Mouse (Mus musculus): ENCODE data around the gene Mesp1.

Gene Mesp1

DNA sequence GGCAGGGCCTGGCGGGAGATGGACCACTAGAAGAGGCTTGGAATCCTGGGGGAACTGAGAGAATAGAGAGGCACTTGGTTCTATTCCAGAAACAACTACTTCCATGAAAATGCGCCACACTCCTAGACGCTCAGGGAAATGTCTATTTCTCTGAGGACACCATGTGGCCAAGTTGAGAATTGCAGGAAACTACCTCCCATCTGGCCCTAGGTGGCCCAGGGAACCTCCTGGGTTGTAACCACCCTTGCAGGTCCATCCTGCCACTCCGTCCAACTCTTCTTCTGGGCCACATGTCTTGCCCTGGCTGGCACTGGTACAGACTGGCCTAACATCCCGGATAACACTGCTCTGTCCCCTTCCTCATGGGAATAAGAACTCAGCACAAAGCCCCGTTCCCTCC is 7.3 kb downstream of the Mesp1 start:
- peak; percentile 59 for DNase-seq

DNA sequence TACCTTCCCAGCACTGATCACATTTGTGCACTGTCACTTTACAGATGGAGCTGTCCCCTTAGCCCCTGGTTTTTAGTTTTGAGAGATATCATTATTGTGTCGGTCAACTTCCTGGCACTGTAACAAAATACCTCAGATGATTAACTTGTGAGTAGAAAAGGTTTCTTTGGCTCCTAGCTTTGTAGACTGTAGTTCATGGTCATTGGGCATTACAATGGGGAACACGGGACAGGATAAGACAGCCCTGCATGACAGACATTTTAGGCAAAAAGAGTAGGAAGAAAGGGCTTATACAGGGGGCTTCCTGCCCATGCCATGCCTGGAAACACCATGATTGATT is 11.1 kb downstream of the Mesp1 start:
- DNase-seq = no peak

DNA sequence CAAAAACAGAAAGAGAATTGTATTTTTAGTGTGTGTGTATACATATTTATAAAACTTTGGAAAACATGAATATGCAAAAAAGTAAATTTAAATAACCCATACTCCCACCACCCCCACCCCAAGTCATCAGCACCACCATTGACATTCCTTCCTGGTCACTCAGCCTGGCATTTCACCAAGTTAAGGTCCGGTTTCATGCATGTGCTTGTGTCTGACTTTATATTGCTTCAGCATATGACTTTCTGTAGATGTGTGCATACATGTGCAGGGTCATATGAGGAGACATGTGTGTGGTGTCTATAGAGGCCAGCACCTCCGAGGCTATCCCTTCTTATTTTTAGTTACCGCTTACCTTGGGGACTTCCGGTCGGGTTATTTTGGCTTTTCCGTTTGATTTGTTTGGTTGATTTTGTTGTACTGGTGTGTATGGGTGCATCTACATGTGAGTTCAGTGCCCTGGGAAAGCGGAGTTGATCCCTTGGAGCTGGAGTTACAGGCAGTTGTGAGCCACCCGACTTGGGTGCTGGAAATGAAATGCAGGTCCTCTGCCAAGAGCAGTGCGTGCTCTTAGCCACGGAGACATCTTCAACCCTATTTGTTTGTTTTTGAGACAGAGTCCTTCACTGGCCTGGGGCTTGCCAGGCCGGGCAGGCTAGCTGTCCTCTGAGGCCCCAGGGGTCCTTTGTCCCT is 11.6 kb downstream of the Mesp1 start:
- DNase-seq = no peak

DNA sequence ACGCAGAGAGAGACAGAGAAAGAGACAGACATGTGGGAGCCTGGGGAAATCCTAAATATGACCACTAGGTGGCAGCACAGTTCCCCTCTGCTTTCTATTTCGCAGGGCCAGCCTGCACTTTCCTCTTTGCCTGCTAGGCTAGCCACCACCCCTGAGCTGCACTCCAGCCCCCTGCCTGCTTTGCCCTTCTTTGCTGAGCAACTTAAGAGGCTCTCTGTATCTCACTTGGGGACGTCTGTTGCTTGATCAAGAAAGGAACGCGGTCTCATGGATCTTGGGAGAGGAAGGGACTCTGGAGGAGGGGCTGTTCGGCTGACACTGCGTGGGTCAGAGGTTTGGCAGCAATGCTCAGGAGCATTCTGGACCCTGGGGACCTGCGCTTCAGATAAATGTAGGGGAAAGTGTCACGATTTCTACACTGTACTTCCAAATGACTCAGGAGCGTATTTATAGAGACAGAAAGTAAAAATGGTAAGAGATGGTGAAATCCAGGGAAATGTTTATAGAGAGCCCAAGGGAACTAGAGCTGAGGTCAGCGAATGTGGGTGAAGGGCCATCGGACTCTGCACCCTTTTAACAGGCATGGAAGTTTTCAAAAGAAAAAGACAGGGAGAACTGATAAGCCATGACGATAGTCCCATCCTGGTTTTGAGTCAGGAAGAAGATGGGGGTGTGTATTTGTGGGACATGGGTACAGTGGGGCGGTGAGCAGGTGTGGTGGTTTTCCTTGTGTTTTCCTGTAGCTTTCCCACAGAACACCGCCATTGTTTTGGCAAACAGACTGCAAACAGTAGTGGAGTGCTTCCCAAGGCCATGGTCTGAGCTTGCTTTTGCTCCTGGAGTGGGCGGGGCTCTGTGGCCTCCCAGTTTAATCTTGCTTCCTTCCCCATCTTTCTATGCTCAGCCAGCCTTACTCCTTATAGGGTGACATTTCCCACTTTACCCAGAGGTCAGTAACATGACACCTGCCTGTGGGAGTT is 12.7 kb downstream of the Mesp1 start:
- peak; percentile 58 for DNase-seq

DNA sequence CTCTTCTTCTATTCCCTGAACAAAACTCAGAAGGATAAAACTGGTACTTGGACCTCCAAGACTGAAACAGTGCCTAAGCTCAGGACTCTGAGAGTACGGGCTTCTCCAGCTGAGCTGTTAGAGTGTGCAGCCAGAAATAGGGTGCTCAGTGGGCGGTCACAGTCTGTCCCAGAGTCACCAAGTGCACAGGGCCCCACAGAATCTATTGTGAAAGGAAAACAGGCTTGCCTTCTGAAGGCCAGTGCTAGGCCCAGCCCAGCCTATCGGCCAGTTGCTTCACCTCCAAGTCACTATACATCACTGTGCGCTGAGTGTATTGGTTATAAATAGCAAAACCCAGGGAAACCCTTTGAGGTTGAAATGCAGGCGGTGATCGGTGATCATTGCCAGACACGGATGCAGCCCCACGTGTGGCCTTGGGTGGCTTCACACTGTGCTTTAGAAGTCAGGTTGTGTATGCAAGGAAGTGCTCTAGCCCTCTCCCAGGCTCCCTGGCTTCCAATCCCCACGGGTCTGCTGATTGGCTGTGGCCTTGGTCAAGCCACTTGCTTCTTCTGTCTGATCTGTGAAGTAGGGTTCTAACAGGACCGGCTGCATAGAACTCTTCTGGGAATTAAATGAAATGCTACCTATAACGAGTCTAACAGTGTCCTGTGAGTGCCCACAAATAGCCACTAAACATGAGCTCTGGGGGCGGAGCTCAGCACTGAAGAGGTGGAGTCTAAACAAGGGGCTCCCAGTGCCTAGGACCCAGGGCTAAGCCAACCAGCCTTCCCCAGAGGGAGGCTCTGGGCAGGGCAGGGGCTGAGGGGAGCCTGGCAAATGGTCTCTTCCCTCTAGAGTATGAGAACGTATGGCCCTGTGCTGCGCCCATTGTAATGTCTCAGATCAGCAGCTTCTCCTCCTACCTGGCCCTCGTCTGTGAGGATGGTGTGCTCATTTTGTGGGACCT is 21.8 kb downstream of the Mesp1 start:
- DNase-seq = peak; percentile 57

DNA sequence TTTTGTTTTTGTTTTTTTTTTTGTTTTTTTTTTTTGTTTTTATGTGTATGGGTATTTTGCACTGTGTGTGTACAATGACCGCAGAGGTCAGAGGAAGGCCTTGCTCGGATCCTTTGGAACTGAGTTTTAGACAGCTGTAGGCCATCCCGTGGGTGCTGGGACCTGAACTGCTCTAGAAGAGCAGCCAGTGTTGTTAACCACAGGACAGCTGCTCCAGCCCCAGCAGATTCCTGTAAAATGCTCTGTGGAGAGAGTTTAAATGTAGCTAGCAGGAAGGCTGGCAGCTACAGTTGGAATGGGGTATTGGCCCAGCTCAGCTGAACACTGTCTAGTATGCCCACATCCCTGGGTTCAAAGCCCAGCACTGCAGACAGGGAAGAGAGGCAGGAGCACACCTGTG is 23.9 kb downstream of the Mesp1 start:
- no peak for DNase-seq

DNA sequence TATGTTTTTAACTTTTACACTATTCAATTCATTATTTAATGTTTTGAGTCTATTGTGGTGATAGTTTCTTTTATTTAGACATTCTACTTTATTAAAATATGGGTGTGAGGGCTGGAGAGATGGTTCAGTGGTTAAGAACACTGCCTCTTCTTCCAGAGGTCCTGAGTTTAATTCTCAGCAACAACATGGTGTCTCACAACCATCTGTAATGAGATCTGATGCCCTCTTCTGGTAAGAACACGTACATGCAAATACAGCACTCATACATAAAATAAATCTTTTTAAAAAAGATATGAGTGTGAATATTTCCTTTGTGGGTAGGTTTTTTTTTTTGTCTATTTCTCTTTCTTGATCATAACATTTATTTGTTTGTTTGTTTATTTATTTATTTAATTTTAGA is 27.6 kb downstream of the Mesp1 start:
- DNase-seq = no peak

DNA sequence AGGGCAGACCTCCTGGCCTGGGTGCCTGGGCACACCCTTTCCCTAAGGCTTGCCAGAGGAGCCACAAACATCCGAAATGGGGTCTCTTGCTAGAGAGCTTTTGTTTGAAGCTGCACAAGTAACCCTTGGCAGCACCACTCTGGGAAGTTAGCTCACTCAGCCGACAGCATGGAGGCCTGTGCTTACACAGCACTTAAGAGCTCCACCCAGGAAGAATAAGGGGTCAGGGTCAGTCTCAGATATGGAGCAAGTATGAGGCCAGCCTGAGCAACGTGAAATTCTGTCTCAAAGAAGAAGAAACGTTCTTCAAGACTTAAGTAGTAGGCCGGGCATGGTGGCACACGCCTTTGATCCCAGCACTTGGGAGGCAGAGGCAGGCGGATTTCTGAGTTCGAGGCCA is 31.5 kb downstream of the Mesp1 start:
- no peak for DNase-seq

DNA sequence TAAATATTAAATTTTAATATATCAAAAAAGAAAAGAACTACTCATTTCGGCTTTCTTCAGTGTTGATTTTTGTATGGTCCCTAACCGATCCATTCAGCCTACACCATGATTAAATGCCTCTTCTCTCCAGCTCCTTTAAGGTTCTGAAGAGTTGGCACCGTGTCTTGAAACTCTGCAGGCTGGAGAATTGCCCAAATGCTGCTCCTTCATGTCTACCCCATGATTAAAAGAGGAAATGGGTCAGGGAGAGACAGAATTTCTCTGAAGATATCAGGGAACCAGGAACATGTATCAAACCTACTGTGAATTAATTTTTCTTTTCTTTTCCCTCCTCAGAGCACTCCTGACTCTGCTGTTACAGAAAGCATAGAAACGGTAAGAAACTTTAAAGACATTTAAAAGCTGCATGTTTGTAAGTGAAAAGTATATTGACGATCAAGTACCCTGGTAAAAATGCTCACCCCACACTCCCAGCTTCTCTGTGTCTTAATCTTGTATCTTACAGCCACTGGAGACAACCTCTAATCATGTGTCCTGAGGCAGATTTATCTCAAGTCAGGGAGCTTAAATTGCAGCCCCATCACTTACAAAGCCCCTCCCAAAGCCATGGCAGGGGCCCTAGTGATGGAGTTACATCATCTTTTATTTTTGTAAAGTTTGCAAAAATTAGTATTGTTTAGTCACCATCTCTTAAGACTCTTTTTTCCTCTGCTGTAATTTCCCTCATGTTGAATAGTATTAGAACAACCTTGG is 32.3 kb downstream of the Mesp1 start:
- no peak for DNase-seq

DNA sequence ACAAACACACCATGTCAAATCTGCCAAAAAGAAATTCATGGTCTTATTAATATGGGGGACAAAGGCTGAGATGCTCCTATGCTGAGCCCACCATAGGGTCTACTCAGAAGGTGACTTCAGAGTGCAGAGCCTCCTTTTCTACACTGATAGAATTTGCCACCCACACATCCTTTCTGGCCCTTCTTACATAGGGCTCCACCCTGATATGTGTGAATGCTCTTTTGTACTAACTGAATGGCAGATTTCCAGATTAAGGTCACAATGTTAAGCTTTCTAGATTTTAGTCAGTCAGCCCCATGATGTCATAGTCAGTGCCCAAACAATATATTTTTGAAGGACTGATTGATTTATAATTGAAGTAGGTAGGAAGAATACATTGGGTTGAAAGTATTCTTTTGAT is 33.8 kb downstream of the Mesp1 start:
- no peak for DNase-seq

DNA sequence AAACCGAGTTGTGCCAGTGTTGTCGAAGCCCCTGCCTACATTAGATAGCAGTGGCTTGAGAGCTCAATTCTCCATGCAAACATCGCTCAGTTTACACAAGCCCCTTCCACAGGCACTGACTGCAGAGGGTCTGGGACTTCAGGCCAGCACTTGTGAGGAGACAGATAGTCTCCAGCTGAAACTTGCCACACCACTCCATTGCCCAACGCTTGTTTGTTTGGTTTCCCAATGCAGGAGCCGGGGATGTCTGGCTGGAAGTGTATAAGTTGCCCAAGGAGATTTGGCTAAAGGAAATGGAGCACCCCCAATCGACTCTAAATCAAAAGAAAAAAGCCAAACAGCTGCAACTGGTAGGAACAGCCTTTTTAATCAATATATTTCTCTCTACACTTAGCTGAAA is 35.4 kb downstream of the Mesp1 start:
- DNase-seq = no peak

DNA sequence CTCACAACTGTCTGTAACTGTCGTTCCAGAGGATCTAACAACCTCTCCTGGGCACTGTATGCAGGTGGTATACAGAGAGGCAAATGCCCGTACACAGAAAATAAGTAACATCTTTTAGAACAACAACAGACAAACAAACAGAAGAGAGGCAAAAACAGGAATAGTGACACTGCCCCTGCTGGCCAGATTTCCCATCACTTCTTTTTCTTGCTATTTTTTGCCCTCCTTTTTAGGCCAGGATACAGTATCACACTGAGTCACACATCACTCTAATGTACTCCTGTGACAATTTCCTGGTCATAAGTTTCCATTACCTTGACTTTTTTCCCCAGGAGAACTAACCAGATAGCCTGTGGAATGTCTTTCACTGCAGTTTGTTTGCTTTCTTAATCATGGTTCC is 37.3 kb downstream of the Mesp1 start:
- DNase-seq = no peak

DNA sequence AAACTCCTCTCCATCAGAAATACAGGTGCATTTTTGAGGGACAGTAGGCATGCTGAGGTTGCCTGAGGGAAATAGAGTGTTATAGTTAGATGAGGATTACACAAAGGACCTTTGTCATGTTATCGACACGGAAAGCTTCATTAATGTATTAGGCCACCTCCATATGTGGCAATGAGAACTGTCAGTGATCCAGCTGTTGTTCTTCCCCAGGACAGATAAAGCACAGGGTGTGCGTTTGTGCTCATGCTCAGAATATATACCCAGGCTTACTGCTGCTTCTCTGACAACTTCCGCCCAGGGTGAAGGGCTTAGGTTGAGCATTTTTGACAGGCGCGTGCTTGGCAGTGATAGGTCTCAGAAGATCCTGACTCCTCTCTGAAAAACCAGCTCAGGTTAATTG is 44.1 kb downstream of the Mesp1 start:
- no peak for DNase-seq

DNA sequence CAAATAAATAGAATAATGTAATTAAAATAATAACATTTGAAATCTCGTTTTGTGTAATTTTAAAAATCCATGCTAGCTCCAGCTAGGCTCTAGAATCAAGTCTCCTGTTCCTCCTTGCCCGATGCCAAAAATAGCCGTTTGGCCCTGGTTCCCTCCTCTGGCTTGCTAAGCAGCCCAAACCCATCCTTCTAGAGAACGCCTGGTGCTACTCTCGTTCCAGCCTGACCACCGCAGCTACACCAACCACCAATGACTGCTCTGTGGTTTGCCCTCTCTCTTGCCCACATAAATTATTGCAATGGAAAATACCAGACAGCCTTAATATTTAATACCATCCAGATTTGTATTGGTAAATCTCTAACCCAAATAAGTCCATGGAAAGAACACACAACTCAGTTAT is 45.9 kb downstream of the Mesp1 start:
- no peak for DNase-seq

DNA sequence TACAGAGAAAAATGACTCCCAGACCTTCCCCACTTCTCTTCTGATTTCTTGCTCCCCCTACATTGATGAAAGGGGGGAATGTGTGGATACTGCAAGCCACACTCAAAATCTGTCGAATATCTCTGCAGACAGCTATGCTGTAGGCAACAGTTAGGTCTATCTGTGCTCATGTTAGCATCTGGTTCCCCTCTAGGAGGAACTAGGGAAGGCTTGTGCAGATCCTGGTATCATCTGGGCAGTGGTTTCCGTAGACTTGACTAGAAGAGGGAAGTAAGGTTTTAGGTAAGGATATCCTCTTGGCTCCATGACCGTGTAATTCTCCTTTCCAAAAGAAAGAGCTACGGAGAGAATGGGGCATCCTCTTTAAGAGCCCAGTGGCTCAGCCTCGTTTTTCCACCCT is 49.0 kb downstream of the Mesp1 start:
- DNase-seq = no peak

DNA sequence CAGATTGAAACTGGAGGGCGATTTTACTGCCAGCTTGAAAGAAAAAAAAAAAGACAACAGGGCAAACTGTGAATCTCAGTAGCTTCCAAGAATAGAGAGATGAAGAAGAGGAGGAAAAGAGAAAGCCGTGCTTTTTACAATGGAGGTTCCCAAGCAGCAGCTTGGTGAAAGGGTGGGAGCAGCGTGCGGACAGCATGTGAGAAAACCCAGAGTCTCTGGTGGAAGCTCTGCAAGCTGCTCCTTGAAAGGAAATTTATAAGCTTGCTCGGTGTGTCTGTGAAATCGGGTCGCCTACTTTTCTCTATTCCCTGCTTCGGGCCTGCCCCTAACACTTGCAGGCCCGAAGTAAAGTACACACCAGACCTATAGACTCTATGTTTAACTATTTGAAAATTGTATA is 49.5 kb downstream of the Mesp1 start:
- DNase-seq = peak; percentile 33

DNA sequence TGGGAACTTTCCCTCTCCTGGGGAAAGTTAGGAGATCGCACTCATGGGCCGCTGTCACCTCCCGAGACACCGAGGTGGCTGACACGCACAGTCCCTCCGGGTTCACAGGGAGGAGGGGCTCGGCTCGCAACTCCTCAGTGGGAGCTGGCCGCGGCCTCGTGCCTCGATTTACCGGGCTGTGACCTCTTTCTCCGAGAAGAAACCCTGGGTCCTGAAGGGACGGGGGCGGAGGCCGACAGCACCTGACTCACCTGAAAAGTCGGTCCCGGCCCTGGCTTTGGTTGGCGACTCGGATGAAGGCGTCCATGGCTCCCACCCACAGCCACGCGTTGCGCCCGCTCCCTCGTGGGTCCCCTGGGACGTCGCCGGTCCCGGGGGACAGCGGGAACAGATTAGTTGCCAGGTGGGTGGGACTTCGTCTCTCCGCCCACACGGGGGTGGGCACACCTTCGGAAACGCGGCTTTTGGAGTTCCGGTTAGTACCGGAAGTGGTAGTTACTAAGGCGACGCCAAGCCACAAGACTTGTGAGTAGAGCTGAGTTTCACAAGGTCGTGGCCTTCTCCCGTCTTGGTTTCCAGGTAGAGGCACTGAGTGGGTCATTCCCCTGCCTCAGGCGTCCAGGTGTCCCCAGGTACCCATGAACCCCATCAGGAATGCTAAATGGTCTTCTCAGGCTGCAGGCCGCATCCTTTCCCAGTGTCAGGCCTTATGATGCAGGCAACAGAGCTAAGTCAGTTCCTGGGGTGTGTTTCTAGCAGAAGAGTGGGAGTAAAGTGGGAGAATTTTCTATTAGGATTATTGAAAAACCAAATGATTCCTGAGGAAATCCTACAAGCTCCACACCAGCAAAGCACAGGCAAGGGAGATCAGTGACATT is 50.7 kb downstream of the Mesp1 start, which contains the start of the genes Pex11a and Wdr93:
TSS of gene Pex11a (minus strand) at position 473 of the 878 bp plus-strand sequence.
TSS of gene Wdr93 (plus strand) at position 505 of the 878 bp plus-strand sequence.
- peak; percentile 77 for DNase-seq

DNA sequence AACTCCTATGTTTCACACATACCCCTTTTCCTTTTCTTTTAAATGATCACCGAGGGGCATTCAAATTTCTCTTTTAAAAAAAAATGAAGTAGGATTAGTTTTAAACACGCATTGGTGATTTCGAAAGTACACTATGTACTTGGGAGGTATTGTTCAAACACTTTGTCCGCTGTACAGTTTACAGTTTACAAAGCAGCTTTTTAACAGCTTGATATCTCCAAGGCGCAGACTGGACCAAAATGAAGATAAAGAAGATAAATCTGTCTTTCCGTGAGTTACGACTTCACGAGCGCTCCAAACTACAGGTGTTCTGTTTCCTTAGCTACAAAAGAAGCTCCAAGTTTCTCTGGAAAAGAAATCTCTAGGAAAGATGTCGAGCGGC is 51.3 kb downstream of the Mesp1 start:
- no peak for DNase-seq
